ENCODE assay signal across 9 mouse cellular contexts in genomic region chr17:83526624-83527532, GRCm38 (mm10). TPM values are rescaled to one million over a fixed set of nuclear protein-coding genes. Genes with fewer than 3 reads are reported as not detected.
DNase-seq lines count a peak whose midpoint lies in the region; ATAC-seq and TF ChIP-seq lines count a peak whose summit lies in the region.
"Had no signal": no experiment of that assay in that cellular context is flagged by ENCODE, and none has a peak within 500 bp of the region (broad histone marks: within the 10 kb centered on the region; RNA-seq: fewer than 3 reads in every experiment).

No protein-coding gene starts in this region.

- intact Hi-C loops in gastrocnemius, adult 2 months (cut with DNase I) = no loop called here

- H3K4me2 ChIP-seq in heart, embryonic 15.5 days = peak overlapping the region; percentile 66
- peak overlapping the region; percentile 45 for H3K4me2 ChIP-seq in stomach, embryonic 16.5 days (ENCODE audit: low read depth, low read length)

- peak overlapping the region; percentile 38; the same call in 1 of the 2 replicates for H3K27ac ChIP-seq in gastrocnemius, adult 2 months
- peak overlapping the region; percentile 77 for H3K27ac ChIP-seq in heart, embryonic 15.5 days
- H3K27ac ChIP-seq in stomach, embryonic 16.5 days (ENCODE audit: low read length) = peak overlapping the region; percentile 22; the same call in 1 of the 2 replicates

- DNase-seq in gastrocnemius, adult 2 months = no peak
- DNase-seq in gastrocnemius, postnatal 4 days (ENCODE audit: low spot score in 2 of 2) = no peak
- DNase-seq in embryo, embryonic 11 days = peak; percentile 88
- peak; percentile 63 to 77 for DNase-seq in kidney, postnatal 25 days
- DNase-seq in layer of hippocampus, postnatal 36 days = no peak

- H3K36me3 ChIP-seq in heart, embryonic 15.5 days = no peaks in the 10 kb centered on the region
- H3K36me3 ChIP-seq in megakaryocyte, embryonic 14.5 days (replicated peaks; ENCODE audit: low read length) = no peaks in the 10 kb centered on the region
- no peaks in the 10 kb centered on the region for H3K36me3 ChIP-seq in stomach, embryonic 16.5 days (ENCODE audit: control insufficient read depth, insufficient read depth, low read length)

- H3K9me3 ChIP-seq in heart, embryonic 15.5 days (replicated peaks) = no peaks in the 10 kb centered on the region
- H3K9me3 ChIP-seq in megakaryocyte, embryonic 14.5 days = peaks cover 4% of the 10 kb centered on the region; the same call in 1 of the 2 replicates
- no peaks in the 10 kb centered on the region for H3K9me3 ChIP-seq in stomach, embryonic 16.5 days (replicated peaks; ENCODE audit: control insufficient read depth, low read length)

- 34% methylated on average over 13 of the region's 13 CpGs for WGBS in heart, embryonic 15.5 days
- WGBS in stomach, embryonic 16.5 days = 35% methylated on average over 13 of the region's 13 CpGs

- TF ChIP-seq CTCF in gastrocnemius, adult 2 months (IDR thresholded peaks at IDR 0.05) = no peak

- H3K9ac ChIP-seq in heart, embryonic 15.5 days = peak overlapping the region; percentile 35; the same call in 1 of the 2 replicates
- peak overlapping the region; percentile 50 for H3K9ac ChIP-seq in stomach, embryonic 16.5 days (ENCODE audit: low read length)

- peaks cover 27% of the 10 kb centered on the region for H3K4me1 ChIP-seq in heart, embryonic 15.5 days (replicated peaks)
- H3K4me1 ChIP-seq in megakaryocyte, embryonic 14.5 days = peaks cover 43% of the 10 kb centered on the region
- peaks cover 19% of the 10 kb centered on the region for H3K4me1 ChIP-seq in stomach, embryonic 16.5 days (ENCODE audit: control insufficient read depth, insufficient read depth, low read length)

- peak; percentile 89 for ATAC-seq in heart, embryonic 15.5 days (replicated peaks; ENCODE audit: insufficient number of reproducible peaks, insufficient read depth, low FRiP score, low read depth)
- peak; percentile 68 for ATAC-seq in stomach, embryonic 16.5 days (ENCODE audit: insufficient read depth, low FRiP score)
- ATAC-seq: Patski had no signal

- peak overlapping the region; percentile 57 for H3K4me3 ChIP-seq in gastrocnemius, adult 2 months
- H3K4me3 ChIP-seq in heart, embryonic 15.5 days = peak overlapping the region; percentile 36
- H3K4me3 ChIP-seq in megakaryocyte, embryonic 14.5 days (replicated peaks) = peak overlapping the region; percentile 80
- peak overlapping the region; percentile 18 for H3K4me3 ChIP-seq in stomach, embryonic 16.5 days (replicated peaks; ENCODE audit: low read length)

- no peaks in the 10 kb centered on the region for H3K27me3 ChIP-seq in heart, embryonic 15.5 days
- peaks cover 5% of the 10 kb centered on the region for H3K27me3 ChIP-seq in megakaryocyte, embryonic 14.5 days (replicated peaks)
- no peaks in the 10 kb centered on the region for H3K27me3 ChIP-seq in stomach, embryonic 16.5 days (ENCODE audit: control insufficient read depth, insufficient read depth, low read length)
- H3K27me3 ChIP-seq: Patski had no signal

RNA-seq across cellular contexts. Expression of gene Cox7a2l, which starts 9.7 kb away (rescaled TPM):
- total RNA-seq in gastrocnemius, adult 2 months (2021) = 100 to 1,000 TPM; 151 to 172 TPM
- total RNA-seq in gastrocnemius, postnatal 4 days (2021) = 100 to 1,000 TPM; 176 to 192 TPM
- polyA plus RNA-seq in heart, embryonic 15.5 days (2015; fragmentation: Nextera tagmentation; extraction: Ambion mirVana) = 198 and 222 TPM in 2 replicates
- polyA plus RNA-seq in megakaryocyte, embryonic 14.5 days (2012; ENCODE audit: insufficient read depth, low replicate concordance) = 8.5 and 30.9 TPM in 2 replicates
- polyA plus RNA-seq in stomach, embryonic 16.5 days (2015; fragmentation: Nextera tagmentation; extraction: Ambion mirVana) = 162 and 166 TPM in 2 replicates
- total RNA-seq in layer of hippocampus, postnatal 36 days (2021) = 100 to 1,000 TPM; 173 to 181 TPM

Comparison
In these comparisons a context has a peak if more than half of its experiments do, and no peak if none do; other contexts are left out.
1. DNase-seq: peak in embryo, embryonic 11 days (single experiment) and kidney, postnatal 25 days (2 of 2); none in gastrocnemius, adult 2 months (single experiment), gastrocnemius, postnatal 4 days (0 of 2) and layer of hippocampus, postnatal 36 days (0 of 2).
2. H3K27ac ChIP-seq: peak in every context shown above with its lines; median percentile 77 in heart, embryonic 15.5 days; 38 in gastrocnemius, adult 2 months; 22 in stomach, embryonic 16.5 days.
3. H3K4me3 ChIP-seq: peak in every context shown above with its lines; median percentile 80 in megakaryocyte, embryonic 14.5 days; 57 in gastrocnemius, adult 2 months; 36 in heart, embryonic 15.5 days; 18 in stomach, embryonic 16.5 days.